Mouse (Mus musculus) layer of hippocampus, postnatal 25 days (tissue): ENCODE measurements around the gene Susd3. TPM values are rescaled to one million over a fixed set of nuclear protein-coding genes. Genes with fewer than 3 reads are reported as not detected.

Experiments used
- DNase-seq, 2 experiments: peaks; one replicate each; pipeline ENCODE4 v3.0.0; 2022; ENCODE audit warnings: mixed read lengths in 2 of 2, low spot score in 1 of 2; ENCODE audit errors: extremely low spot score in 1 of 2
- total RNA-seq, 2 experiments: library from RNA; stranded (reverse); gene quantifications; 2 replicates each; pipeline ENCODE4 v1.2.3; 2021

The Susd3 gene
- total RNA-seq = 1 to 10 TPM; 2.5 to 3.1 TPM

DNA sequence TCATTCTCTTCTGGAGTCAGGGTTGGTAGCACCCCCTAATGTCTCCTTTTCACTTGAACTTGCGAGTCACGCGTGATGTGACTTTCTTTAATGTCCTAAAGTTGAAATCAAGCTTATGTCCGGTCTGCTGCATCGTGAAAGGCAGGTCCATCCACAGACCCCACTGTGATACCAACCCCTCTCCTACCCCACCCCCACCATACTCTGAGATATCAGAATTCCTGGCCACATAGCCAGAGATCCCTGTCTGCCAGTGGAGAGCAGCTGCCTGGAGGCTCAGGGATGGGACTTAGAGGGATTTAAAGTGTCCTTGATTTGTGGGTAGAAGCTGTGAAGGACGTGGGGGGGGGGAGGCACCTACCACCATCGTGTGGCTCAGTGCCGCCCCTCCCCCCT is at the start of gene Susd3:
Gene Susd3 (minus strand): TSS at position 240 of the 396 bp plus-strand sequence.
- DNase-seq = no peak

DNA sequence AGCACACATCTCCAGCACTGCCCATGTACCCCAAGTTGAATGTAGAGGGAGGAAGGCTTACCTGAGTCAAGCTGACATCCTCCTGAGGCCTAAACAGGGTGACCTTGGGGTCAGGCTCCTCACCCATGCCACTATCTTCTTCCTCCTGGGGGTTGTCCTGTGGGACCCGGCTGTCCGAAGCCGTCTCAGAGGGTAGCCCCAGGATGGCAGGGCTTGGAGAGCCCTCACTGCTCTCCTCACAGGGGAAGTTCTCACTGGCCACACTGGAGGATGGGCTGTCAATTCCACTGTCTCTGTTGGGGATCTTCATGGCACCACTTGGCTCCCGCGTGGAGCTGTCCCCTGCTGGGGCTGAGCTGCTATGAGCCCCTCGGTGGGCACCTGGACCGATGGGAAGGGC is 47.8 kb upstream of the Susd3 start:
- DNase-seq = no peak

DNA sequence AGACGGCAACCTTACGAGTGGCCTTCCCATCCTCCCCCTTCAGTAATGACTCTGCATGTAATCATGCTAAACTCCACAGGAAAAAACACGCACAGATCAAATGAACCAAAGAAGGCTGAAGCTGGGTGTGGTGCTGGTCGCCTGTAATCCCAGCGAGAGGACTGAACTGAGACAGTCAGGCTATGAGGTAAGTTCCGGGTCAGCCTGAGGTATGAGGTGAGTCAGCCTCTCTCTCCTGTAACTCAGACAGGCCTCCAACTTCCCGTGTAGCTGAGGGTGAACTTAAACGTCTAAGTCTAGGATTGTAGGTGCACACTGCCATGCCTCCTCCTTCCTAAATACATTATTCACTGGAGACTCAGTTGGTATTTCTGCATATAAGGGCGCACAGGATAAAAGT is 45.6 kb upstream of the Susd3 start:
- no peak for DNase-seq

DNA sequence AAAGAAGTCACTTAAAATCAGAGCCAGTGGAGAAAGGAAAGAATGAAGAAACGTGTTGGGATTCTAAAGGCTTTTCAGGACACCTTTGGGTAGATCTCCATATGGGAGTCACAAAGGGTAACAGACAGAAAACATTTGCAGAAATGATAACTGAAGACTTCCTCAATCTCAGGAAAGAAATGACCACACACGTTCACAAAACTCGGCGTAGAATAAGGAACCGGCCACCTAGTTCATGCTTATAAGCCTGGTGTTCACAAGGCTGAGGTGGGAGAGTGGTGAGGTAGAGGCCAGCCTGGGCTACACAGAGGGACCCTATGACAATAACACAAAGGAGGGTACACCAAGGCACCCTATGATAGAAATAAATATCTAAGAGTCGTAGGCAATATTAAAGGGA is 43.4 kb upstream of the Susd3 start:
- no peak for DNase-seq

DNA sequence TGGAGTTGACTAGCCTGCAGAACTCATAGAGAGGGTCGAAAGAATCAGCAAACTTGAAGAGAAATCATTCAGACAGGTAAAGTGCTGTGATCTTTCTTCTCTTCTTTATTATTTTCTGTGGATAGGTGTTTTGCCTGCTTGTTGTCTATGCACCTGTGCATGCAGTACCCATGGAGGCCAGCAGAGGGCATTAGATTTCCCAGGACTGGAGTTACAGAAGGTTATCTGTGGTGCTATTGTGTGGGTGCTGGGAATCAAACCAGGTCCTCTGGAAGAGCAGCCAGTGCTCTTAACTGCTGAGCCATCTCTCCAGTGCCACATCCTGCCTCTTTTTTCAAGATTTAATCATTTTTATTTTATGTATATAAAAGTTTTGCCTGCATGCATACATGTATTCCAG is 42.9 kb upstream of the Susd3 start:
- no peak for DNase-seq

DNA sequence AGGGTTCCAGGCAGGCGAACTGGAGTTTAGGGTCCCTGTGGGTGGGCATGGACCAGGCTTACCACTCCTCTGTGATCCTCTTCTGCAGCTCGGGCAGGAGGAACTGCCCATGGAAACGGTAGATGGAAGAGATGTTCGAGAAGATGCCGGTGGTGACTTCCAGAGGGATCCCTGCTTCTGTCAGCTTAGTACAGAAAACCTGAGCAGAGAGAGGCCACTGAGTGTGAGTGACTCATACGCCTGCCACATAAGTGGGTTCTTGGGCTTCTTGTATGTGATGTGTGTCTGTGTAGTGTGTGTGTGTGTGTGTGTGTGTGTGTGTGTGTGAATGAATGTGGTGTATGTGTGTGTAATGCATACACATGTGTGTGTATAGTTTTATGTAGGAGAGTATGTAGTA is 38.7 kb upstream of the Susd3 start:
- no peak for DNase-seq

DNA sequence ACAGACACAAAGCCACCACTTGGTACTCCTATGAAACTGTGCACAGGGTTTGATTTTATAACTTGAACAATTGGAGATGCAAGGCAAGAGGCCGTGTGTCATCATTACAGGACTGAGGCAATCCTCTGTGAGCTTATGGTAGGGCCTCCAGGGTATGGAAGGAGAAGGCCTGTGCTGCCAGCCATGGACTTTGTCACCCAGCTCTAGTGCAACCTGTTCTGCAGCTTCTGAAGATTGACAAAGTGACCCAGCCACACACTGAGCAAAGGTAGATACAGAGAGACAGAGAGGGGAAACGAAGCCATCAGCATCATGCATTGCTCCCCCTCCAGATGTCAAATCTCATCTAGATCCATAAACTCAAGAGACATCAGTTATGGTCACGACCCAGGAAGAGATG is 38.2 kb upstream of the Susd3 start:
- DNase-seq = no peak

DNA sequence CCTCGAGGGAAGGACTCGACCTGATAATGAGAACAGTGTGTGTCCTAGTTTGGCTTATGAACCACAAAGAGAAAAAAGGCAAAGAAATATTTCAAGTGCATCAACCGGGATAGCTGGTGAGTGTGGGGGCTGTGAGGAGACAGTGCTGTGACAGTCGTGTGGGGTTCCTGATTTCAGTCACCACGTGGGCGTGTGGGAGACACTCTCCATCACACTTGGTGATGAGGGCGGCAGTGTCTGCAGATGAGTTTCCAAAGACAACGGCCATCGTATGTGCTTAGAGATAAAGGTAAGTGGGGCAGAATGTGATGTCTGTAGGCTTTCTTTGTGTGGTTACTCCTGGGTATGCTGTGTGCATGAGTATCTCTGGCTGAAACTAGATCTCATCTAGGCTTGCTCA is 35.2 kb upstream of the Susd3 start:
- DNase-seq = no peak

DNA sequence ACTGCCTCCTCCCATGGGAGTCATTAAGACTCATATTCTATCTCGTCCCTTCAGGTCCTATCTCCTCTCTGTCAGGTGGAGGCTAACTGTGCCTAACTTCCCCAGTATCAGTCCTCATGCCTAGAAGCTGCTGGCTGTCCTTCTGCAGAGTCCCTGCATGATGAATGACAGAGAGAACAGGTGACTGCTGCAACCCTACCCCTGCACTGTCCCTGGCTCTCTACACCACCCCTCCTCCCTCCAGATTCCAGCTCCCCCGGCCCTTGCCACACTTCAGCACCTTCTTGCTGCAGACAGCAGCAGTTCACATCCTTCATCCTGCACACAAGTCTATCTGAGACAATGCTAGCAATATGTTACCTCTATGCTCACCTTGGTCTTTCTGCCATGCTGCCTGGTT is 33.7 kb upstream of the Susd3 start:
- no peak for DNase-seq

DNA sequence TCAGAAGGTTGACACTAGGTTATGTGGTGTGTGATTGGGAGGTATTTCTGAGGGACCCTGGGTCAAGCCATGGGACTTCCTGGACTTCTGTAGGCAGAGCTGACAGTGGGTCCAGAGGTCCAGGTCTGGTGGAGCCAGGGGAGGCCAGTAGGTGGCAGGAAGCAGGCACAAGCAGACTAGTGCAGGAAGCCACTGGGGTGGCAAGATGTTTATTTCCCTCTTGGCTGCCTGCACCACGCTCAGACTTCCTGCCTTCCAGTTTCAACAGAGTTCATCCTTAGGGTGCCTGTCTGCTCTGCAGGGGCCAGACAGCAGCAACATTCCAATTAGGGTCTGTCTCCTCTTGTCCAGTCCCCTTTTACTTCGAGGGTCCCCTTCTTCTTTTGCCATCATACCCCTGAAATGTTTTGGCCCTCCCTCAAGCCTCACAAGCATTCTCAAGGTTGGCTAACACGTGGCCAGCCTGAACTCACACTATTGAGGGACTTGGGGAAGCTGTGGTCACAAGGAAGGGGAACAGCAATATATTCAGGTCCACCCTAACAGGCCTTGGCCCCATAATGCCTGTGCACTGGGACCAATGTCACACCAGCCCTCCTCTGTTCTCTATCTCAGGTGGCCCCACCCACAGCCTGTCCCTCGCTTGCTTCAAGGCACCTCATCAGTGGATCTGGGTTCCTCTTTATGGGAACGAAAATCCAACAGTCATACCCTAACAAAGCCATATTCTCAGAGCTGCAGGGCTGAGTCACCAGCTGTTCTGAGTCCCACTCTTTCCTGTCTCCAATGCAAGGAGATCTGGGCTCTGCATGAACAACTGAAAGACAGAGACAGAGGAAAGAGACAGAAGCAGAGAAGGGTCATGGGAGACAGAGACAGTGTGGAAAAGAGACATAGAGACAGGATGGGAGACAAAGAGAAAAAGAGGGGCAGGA is 23.6 kb upstream of the Susd3 start:
- DNase-seq = no peak

DNA sequence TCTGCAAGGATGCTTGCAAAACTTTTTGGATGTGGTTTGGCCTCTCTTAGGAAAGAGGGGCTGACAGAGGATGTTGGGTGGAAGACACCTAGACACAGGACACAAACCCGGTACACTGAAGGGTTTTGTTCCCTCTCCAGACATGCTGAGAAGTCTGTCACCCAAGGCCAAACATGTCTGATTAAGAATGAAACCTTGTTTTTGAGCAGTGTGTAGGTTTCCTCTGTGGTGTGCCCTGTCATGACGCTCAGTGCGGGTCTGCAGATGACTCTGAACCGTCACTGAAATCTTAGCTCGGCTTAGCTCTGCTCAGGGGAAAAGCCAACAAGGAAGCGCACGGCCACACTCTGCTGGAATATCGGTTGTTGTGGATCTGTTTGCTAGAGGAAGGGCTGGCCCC is 22.0 kb upstream of the Susd3 start:
- DNase-seq = no peak

DNA sequence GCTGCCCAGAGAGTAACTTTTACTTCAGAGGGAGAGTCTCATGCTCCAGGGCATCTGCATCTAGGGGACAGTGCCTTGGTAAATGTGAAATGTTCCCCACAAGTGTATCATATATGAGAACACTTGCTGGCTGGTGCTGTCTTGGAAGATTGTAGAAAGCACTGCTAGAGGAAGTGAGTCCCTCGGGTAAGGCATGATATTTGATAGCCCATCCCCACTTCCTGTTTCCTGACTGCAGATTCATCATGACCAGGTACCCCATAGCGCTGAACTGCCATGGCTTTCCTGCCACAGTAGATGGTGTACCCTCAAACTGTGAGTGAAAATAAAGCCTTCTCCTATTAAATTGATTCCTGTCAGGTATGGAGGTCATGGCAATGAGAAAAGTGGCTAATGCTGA is 19.1 kb upstream of the Susd3 start:
- no peak for DNase-seq

DNA sequence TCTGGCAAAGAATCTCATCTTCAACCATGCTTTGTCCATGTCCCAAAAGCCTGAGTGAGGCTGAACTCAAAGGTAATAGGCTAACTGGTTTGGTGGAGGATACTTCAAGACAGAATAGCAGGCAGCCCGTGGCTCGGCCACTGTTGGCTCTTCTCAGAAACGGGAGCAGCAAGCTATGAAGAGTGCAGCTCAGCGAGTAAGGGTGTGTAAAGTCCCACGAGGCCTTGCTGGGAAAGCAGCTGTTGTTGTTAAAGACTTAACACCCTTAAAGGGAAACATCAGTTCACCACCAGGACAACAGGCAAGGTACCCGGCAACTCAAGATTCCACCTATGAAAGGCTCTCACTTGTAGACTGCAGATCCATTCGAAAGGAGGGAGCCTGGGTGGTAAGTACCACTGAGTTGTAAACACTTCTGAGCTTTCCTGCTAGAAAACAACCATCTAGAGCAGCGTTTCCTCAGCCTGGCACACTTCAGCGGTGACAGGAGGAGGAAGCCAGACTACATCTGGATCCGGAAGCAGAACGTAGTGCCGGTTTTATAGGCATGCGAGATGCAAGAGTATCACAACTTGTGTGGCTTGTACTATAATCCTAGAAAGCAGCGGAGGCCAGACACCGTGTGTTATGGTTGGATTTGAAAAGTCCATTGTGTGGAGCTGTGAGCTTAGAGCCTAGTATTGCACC is 11.7 kb upstream of the Susd3 start:
- no peak for DNase-seq

DNA sequence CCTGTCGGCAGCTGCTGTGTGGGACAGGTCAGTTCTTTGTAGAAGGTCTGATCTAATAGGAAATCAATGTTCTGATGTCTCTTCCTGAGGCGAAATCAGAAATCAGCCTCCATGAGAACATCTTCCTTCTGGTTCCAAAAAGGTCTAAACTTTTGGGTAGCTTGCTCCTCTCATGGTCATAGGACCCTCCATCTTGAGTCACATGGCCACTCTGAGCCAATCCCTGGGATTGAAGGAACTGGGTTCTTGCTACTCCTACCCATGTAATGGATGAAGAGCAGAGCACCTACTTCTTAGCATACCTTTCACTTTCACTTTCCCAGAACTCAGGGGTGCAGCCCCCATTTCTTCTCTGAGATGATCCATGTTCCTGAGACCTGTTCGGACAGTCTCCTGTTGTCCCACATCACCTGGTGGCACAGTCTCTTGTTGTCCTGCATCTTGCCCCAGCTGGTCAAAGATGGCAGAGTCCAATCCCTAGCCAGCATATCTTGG is 9.4 kb upstream of the Susd3 start:
- DNase-seq = no peak

DNA sequence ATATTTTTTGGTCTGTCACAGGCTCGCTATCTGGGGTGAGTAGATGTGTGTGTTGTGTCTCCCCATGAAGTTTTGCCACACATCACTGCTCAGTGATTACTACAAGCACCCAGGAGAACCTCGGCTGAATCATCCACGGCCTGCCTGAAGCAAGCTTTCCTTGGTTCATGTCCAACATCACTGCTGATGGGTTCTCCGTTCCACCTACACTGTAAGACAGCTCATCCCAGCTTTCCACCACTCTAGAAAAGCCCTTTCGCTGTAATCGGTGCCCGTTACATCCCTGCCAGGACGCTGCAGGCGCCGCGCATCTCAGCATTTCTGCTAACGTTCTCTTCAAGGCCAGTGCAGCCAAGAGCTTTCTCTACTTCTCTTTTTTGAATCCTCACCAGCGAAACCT is 4.2 kb upstream of the Susd3 start:
- no peak for DNase-seq

DNA sequence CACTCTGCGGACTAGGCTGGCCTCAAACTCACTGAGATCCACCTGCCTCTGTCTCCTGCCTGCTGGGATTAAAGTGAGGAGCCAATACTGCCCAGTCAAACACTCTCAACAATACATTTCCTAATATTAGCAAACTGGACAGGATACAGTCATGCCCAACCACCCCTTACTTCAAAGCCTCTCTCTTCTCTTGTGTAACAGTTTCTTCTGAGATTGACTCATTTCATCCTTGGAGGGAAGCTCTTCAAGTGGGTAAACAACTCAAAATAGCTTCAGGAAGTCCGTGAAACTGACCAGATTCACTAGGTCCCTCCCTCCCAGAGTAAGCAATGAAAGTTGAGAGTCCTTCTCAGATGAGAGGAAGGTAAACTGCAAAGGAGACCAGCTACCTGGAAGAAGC is 3.6 kb upstream of the Susd3 start:
- no peak for DNase-seq

DNA sequence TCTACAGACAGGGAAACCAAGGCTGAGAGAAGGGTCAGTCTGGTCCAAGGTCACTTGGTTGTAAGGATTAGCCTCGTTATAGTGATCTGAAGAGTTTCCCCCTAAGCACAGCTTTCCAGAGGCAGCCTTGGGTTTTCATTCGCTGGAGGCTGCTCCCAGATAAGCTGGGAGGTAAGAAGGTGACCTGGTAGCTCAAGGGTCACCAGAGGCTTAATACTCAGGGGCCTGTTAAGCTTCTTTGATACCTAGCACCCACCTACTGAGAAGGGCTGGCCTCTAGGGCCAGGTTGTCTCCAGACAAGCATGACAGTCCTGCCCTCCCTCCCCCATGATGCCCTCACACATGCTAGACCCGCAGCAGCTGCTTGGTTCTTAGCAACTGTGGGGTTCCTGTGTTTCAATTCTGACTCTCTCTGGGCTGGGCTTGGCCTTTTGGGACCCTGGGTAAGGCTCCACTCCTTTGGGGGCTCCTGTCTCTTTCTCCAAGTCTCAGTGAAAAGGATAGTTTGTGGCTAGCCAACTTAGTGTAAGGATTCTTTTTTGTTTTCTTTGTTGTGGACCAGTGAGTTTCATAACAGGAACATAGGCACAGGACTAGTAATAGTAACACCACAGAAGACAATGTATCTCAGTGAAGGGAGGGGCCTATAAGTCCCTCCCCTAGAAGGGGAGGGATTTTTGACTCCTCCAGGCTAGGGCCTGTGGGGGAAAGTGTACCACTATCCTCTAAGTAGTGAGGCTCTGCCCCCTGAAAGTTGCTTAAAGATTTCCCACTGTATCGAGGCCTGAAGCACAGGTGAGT is 2.4 kb upstream of the Susd3 start:
- DNase-seq = no peak

DNA sequence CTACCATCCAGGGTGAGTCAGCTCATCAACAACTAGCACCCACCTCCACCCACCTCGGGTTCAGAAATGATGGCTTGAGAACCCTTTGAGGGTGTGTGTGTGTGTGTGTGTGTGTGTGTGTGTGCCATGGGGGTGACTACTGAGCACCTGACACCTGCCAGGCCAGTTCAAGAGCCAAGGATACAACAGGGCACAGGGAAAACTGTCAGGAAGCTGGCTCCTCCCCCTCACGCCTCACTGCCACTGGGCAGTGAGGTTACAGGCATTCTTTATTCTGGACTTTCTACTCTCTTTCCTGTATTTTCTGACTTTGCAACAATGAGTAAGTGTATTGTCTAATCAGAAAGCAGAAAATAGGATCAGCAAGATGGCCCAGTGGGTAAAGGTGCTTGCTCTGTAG is 1.1 kb upstream of the Susd3 start:
- DNase-seq = no peak

DNA sequence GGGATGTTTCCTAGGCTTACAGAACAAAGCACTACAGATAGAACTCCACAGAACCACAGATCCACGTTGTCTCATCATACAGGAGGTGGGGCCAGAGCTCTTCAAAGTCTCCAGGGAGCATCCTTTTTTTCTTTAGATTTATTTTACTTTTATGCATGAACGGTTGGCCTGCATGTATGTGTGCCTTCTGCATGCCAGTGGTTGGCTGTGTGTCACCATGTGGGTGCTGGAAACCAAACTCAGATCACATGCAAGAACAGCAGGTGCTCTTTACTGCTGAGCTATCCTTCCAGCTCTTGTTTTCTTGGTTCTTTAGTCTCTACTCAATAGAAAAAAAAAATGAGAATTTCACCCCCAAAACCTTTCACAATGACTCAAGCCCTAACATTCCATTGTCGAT is 417 bp upstream of the Susd3 start:
- no peak for DNase-seq

DNA sequence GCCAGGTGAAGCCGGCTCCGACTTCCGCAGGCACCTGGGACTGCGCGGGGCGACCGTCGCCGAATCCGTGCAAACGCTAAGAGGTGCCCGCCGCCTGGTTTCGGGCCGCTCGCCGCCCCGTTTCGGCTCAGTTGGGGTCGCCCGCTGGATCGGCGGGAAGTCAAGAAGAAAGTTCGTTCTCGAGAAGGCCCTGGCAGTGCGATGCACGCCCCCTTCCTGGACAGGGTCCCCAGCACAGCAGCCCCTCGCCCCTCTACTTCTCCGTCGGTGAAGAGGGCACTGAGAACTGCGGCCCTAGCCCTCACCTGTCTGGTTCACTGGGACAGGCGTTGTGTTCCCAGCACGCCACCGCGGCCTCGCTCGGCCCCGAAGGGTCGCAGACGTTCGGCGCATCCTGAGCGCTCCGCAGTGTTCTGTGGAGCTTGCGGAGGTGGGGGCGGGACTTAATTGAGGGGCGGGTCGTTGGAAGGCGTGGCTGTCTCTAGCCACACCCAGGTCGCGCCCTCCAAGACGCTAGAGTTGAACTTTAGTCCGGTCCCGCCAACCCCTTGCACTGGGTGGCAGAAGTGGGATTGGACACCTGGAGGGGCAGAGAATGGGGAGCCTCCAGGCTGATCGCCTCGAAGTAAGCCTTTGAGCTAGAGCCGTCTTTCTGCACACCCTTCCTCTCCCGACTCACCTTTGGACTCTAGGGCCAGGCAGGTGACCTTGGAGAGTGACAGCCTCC is 603 bp downstream of the Susd3 start:
- no peak for DNase-seq
